Mouse (Mus musculus) gonadal fat pad, adult 2 months (tissue): Measurements from ENCODE around the gene Ppp5c. TPM values are rescaled to one million over a fixed set of nuclear protein-coding genes. Genes with fewer than 3 reads are reported as not detected.

Experiments used
- DNase-seq: peaks from one replicate; pipeline ENCODE4 v3.0.0-alpha.2; 2012; ENCODE audit warnings: low read depth
- polyA plus RNA-seq: library from polyadenylated mRNA; depleted of rRNA; stranded (reverse); fragments of >200 nt; gene quantifications from 2 replicates; pipeline ENCODE4 v1.2.3, GENCODE M21; 2012; rRNA removed

Ppp5c gene
- polyA plus RNA-seq, 1 experiment = 103 TPM

GRCm38 (mm10) chr7:16982859-16983568 lies 44.7 kb downstream of the Ppp5c start, which contains the start of gene Gm42372:
TSS of gene Gm42372 (plus strand) at chr7:16983086.
- DNase-seq = no peak

DNA sequence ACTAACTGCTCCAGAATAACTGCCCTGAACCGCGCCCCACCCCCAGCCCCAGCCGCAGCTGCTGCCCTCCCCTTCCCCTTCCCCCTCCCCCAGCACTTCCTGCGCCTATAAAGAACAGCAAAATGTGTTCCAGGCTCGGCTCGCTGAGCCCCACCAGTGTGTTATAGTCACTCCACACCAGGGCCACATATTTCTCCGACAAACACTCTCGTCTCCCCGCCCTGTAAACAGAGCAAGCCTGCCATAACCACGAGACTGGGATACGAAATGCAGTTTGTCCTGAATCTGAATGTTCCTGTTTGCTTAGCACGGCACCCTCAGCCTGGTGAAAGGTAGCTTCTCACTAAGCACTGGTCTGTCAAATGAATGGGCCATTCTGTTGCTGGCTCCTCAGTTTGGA lies 47.4 kb downstream of the Ppp5c start:
- DNase-seq = no peak

GRCm38 (mm10) chr7:16978593-16978992 lies 49.1 kb downstream of the Ppp5c start:
- DNase-seq = no peak

DNA sequence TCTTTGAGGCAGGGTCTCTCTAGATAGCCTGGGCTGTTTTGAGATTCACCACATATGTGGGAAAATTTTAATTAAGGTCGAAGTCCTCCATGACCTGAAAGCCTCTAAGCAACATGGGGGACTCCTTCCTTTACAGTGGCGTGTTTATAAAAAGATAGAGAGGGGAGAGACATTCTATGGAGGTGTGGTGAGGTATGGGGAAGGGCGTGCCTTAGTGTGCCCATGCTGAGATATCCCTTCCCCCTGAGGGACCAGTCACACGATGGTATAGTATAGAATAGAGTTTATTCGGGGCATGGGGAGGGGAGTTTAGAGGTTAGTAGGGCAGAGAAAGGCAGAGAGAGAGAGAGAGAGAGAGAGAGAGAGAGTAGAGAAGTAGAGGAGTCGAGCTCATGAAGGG lies 49.6 kb downstream of the Ppp5c start:
- no peak for DNase-seq

DNA sequence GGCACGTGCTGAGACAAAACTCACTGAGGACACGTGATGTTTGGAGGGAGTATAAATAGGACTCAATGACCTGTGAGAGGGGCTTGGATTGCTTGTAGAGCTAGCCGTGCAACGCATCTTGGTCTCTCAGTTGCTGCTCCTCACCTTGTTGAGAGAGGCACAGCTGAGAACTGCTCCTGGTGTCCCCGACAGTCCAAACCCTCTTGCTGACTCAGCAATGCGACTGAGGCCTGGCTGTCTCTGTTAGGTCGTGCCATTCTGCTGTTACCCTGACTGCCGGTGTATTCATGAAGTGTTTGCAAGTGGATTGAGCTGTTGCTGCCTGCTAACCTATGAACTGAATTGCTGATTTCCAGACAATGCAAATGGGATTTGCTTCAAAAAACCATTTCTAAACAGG lies 51.4 kb downstream of the Ppp5c start:
- DNase-seq = no peak

GRCm38 (mm10) chr7:16974018-16974417 lies 53.7 kb downstream of the Ppp5c start:
- no peak for DNase-seq

DNA sequence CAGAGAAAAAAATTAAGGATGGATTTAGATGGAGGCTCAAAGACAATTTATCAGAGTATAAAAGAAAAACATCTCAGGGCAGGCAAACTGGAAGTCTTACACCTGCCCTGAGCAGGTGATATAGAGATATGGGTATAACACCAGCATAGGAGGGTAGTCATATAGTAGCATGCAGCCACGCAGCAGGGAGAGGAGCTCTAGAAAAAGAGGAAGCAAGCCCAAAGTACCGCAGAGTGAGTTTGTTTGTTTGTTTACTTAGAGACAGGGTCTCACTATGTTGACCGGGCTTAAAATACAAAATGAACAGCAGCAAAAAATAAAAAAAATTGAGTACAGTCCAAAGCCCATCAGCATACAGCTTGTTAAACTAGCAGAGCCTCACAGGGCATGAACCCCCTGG lies 56.6 kb downstream of the Ppp5c start:
- DNase-seq = no peak

- DNase-seq = no peak
These were observed 59.3 kb downstream of the Ppp5c start for GRCm38 (mm10) chr7:16968414-16968813.

DNA sequence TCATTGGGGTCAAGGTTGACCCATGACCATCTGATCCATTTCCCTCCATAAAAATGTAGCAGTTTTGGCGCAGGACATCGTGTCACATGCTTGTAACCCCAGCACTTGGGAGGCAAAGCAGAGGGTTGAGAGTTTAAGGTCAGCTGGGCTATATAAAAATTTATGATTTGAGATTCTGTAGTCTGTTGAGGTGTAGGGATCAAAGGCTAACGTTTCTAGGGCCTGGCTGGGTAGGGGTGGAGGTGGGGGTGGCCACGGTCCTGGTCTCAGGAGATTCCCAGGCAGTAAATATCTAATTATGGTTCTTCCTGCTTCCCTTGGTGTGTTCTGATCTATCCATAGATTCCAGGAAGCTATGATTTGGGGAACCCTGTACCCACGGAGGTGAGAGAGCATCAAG lies 66.0 kb downstream of the Ppp5c start:
- no peak for DNase-seq

GRCm38 (mm10) chr7:16959539-16960187 lies 68.1 kb downstream of the Ppp5c start, which contains the start of gene Pnmal1:
TSS of gene Pnmal1 (plus strand) at chr7:16959679.
- DNase-seq = no peak

- DNase-seq = no peak
These were observed 71.1 kb downstream of the Ppp5c start for GRCm38 (mm10) chr7:16956410-16957265.

DNA sequence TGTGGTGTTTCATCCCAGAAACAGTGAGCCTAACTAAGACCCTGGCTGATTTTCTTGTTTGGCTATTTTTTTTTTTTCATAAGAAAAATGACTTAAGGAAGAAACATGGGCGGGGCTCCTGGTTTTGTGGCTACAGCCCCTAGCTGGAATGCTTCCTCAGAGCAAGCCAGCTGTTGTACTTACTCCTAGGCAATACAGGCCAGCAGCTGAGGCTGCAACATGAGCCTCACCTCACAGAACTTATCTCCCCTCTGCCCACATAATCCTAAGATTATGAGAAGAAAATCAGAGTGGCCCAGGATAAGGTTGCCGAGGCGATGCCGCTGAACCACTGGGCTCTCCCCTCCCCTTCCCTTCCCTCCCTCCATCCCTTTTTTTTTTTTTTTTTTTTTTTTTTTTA lies 72.0 kb downstream of the Ppp5c start:
- no peak for DNase-seq

Other genes starting within 250 kb of the Ppp5c start
- gene Slc1a5, start 246.6 kb downstream of the Ppp5c start, polyA plus RNA-seq = 608 and 792 TPM in 2 replicates
- gene Strn4, start 212.0 kb downstream of the Ppp5c start, polyA plus RNA-seq = 136 and 143 TPM in 2 replicates
- 25.6 and 28.9 TPM in 2 replicates for gene Fkrp, start 211.2 kb downstream of the Ppp5c start, polyA plus RNA-seq
- 30.5 and 36.0 TPM in 2 replicates for gene Prkd2, start 185.0 kb downstream of the Ppp5c start, polyA plus RNA-seq
- 13.1 and 18.5 TPM in 2 replicates for gene Dact3, start 152.6 kb downstream of the Ppp5c start, polyA plus RNA-seq
- gene Gng8, start 136.1 kb downstream of the Ppp5c start, polyA plus RNA-seq = 10.0 and 15.3 TPM in 2 replicates
- 4.3 and 6.2 TPM in 2 replicates for gene Ptgir, start 121.4 kb downstream of the Ppp5c start, polyA plus RNA-seq
- 174 and 195 TPM in 2 replicates for gene Calm3, start 103.8 kb downstream of the Ppp5c start, polyA plus RNA-seq
- gene Pnmal2, start 83.2 kb downstream of the Ppp5c start, polyA plus RNA-seq = 1.1 and 3.8 TPM in 2 replicates
- gene Pnmal1, start 68.2 kb downstream of the Ppp5c start, polyA plus RNA-seq = 0.06 TPM in 1 of 2 replicates, not detected in the other
- not detected in 2 replicates for gene Gm42372, start 44.8 kb downstream of the Ppp5c start, polyA plus RNA-seq
- gene Ccdc8, start 35.2 kb downstream of the Ppp5c start, polyA plus RNA-seq = 3.0 and 4.1 TPM in 2 replicates
- gene Hif3a, start 34.5 kb upstream of the Ppp5c start, polyA plus RNA-seq = 5.2 and 7.9 TPM in 2 replicates
- gene Psg16, start 46.1 kb upstream of the Ppp5c start, polyA plus RNA-seq = 0.15 TPM in 1 of 2 replicates, not detected in the other
- not detected in 2 replicates for gene Ceacam3, start 122.4 kb upstream of the Ppp5c start, polyA plus RNA-seq
- not detected in 2 replicates for gene Psg29, start 175.6 kb upstream of the Ppp5c start, polyA plus RNA-seq